Mouse (Mus musculus) bone marrow, adult 2 months (tissue): ENCODE measurements around the gene Minpp1. TPM values are rescaled to one million over a fixed set of nuclear protein-coding genes. Genes with fewer than 3 reads are reported as not detected.

ENCODE experiments used
- H3K27ac ChIP-seq: fragments of 200-500 bp; 2 replicates; pipeline ENCODE4 v1.5.1; 2012; ENCODE audit warnings: low read depth, mild to moderate bottlenecking, control low read depth, inconsistent platforms, low read length; ENCODE audit not compliant: control insufficient read depth, poor library complexity, insufficient read depth
- H3K4me1 ChIP-seq: fragments of 200-500 bp; 2 replicates; pipeline ENCODE4 v1.6.1; 2011; ENCODE audit warnings: low read length; ENCODE audit not compliant: control insufficient read depth, insufficient read depth
- H3K4me3 ChIP-seq: fragments of 200-500 bp; replicated peaks from 2 replicates; pipeline ENCODE3; 2011; ENCODE audit warnings: mild to moderate bottlenecking, low read depth, low read length, control low read depth; ENCODE audit not compliant: control insufficient read depth
- CTCF ChIP-seq: fragments of 200-500 bp; IDR thresholded peaks from 2 replicates; pipeline ENCODE4 v1.5.1; 2011; ENCODE audit warnings: low read length, control low read depth; ENCODE audit not compliant: control insufficient read depth, insufficient read depth
- POLR2A ChIP-seq: fragments of 200-500 bp; IDR thresholded peaks from 2 replicates; pipeline ENCODE4 v1.6.1; 2011; ENCODE audit warnings: low read depth, mild to moderate bottlenecking, control low read depth, low read length, borderline replicate concordance; ENCODE audit not compliant: control insufficient read depth
- WGBS: fragments of 180-500 bp; shearing (Covaris S2); methylation state at CpG from one replicate; pipeline ENCODE4 v1.1.7; 2018; 5-methylcytosine and 5-hydroxymethylcytosine counted together
- polyA plus RNA-seq: library from polyadenylated mRNA; stranded (reverse); fragments of >200 nt; gene quantifications from 2 replicates; pipeline ENCODE4 v1.2.4, GENCODE M21; 2011; ENCODE audit warnings: low replicate concordance; ENCODE audit not compliant: missing spikeins, insufficient read depth, insufficient read length

Minpp1 gene
- polyA plus RNA-seq, 1 experiment: 30.4 TPM

DNA sequence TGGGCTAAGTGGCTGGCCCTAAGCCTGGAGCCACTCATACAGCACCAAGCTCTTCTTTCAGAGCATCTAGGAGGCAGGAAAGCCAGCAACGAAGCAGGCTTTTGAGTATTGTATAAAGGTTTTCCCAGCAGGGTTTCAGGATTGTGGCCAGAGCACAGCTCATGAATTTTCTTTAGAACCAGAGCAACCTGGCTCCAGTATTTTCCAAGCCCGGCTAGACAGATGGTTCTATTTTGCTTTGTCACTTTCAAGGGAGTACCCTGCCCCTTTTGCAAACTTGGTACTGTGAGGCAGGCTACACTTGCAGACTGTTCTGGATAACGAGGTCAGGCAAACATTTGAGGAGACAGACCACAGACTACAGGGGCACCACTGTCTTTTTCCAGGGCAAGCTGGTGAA is 69.7 kb downstream of the Minpp1 start:
- no peak overlapping the region for H3K4me3 ChIP-seq
- no peak overlapping the region for H3K27ac ChIP-seq
- TF ChIP-seq CTCF (no peak), POLR2A (no peak)
- H3K4me1 ChIP-seq: peaks cover 1% of the 10 kb centered on the region; the same call in 1 of the 2 replicates
- 70% methylated on average over 3 of the region's 3 CpGs for WGBS

Other genes with a start within 250 kb of the Minpp1 start
- 19.7 and 21.4 TPM in 2 replicates for gene Sgms1, start 96.1 kb upstream of the Minpp1 start, polyA plus RNA-seq
- gene Rpl9-ps6, start 19.2 kb upstream of the Minpp1 start, polyA plus RNA-seq: 920 and 2,064 TPM in 2 replicates
- 1.4 and 4.3 TPM in 2 replicates for gene Papss2, start 110.0 kb downstream of the Minpp1 start, polyA plus RNA-seq